Mouse (Mus musculus): Measurements from ENCODE around the gene Snx33. TPM values are rescaled to one million over a fixed set of nuclear protein-coding genes. Genes with fewer than 3 reads are reported as not detected.
A peak's percentile ranks its signal among the peaks of the same experiment; 100 is the strongest.

Gene Snx33
- polyA plus RNA-seq, 1 experiment from 2014 or later, result 5.5 TPM

- H3K4me1 ChIP-seq (ENCODE audit: control insufficient read depth in 2 of 2, insufficient read depth in 2 of 2, low read length in 2 of 2), result peaks cover 8 to 9% of the 10 kb centered on the region in 2 experiments; a peak in 3 of 4 replicates
- ATAC-seq (ENCODE audit: insufficient number of reproducible peaks, insufficient read depth, low FRiP score, low read depth), result no peak
- H3K36me3 ChIP-seq (ENCODE audit: control insufficient read depth, insufficient read depth, low read length), result peaks cover 38% of the 10 kb centered on the region
- WGBS, result 82% methylated on average over 11 of the region's 11 CpGs
- no peaks in the 10 kb centered on the region for H3K27me3 ChIP-seq (ENCODE audit: control insufficient read depth, insufficient read depth, low read length)
- no peak overlapping the region for H3K27ac ChIP-seq (replicated peaks in 1 of 2; ENCODE audit: control insufficient read depth in 1 of 2, insufficient read depth in 1 of 2, low read depth in 2 of 2, low read length in 2 of 2)
- H3K9me3 ChIP-seq (ENCODE audit: control insufficient read depth, low read length), result no peaks in the 10 kb centered on the region
- no peak overlapping the region for H3K9ac ChIP-seq (ENCODE audit: low read length)
- H3K4me2 ChIP-seq (ENCODE audit: low read length), result no peak overlapping the region
- H3K4me3 ChIP-seq (ENCODE audit: control insufficient read depth in 1 of 2, insufficient read depth in 1 of 2, low read depth in 1 of 2, low read length in 2 of 2), result no peak overlapping the region
These were observed 28.8 kb downstream of the Snx33 start for GRCm38 (mm10) chr9:56899409-56899808.

- no peak for ATAC-seq (ENCODE audit: insufficient number of reproducible peaks, insufficient read depth, low FRiP score, low read depth)
- WGBS, result 85% methylated on average over 12 of the region's 12 CpGs
- peaks cover 60% of the 10 kb centered on the region for H3K36me3 ChIP-seq (ENCODE audit: control insufficient read depth, insufficient read depth, low read length)
- no peak overlapping the region for H3K4me3 ChIP-seq (ENCODE audit: control insufficient read depth in 1 of 2, insufficient read depth in 1 of 2, low read depth in 1 of 2, low read length in 2 of 2)
- H3K9me3 ChIP-seq (ENCODE audit: control insufficient read depth, low read length), result no peaks in the 10 kb centered on the region
- H3K4me1 ChIP-seq (ENCODE audit: control insufficient read depth in 2 of 2, insufficient read depth in 2 of 2, low read length in 2 of 2), result peaks cover 18 to 21% of the 10 kb centered on the region in 2 experiments; a peak in 3 of 4 replicates
- H3K4me2 ChIP-seq (ENCODE audit: low read length), result no peak overlapping the region
- no peak overlapping the region for H3K9ac ChIP-seq (ENCODE audit: low read length)
- H3K27ac ChIP-seq (replicated peaks in 1 of 2; ENCODE audit: control insufficient read depth in 1 of 2, insufficient read depth in 1 of 2, low read depth in 2 of 2, low read length in 2 of 2), result no peak overlapping the region
- no peaks in the 10 kb centered on the region for H3K27me3 ChIP-seq (ENCODE audit: control insufficient read depth, insufficient read depth, low read length)
These were observed 31.4 kb downstream of the Snx33 start for GRCm38 (mm10) chr9:56896779-56897178.

GRCm38 (mm10) chr9:56894006-56894405, 34.2 kb downstream of the Snx33 start:
- H3K4me3 ChIP-seq (ENCODE audit: control insufficient read depth in 1 of 2, insufficient read depth in 1 of 2, low read depth in 1 of 2, low read length in 2 of 2), result no peak overlapping the region
- H3K4me2 ChIP-seq (ENCODE audit: low read length), result no peak overlapping the region
- no peak for ATAC-seq (ENCODE audit: insufficient number of reproducible peaks, insufficient read depth, low FRiP score, low read depth)
- 11% methylated on average over 3 of the region's 3 CpGs for WGBS
- H3K9me3 ChIP-seq (ENCODE audit: control insufficient read depth, low read length), result no peaks in the 10 kb centered on the region
- H3K4me1 ChIP-seq (ENCODE audit: control insufficient read depth in 2 of 2, insufficient read depth in 2 of 2, low read length in 2 of 2), result peaks cover 14 to 19% of the 10 kb centered on the region in 2 experiments; a peak in 3 of 4 replicates
- peak overlapping the region; percentile 21; the same call in 1 of the 2 replicates for H3K9ac ChIP-seq (ENCODE audit: low read length)
- H3K36me3 ChIP-seq (ENCODE audit: control insufficient read depth, insufficient read depth, low read length), result peaks cover 81% of the 10 kb centered on the region
- H3K27me3 ChIP-seq (ENCODE audit: control insufficient read depth, insufficient read depth, low read length), result no peaks in the 10 kb centered on the region
- no peak overlapping the region for H3K27ac ChIP-seq (replicated peaks in 1 of 2; ENCODE audit: control insufficient read depth in 1 of 2, insufficient read depth in 1 of 2, low read depth in 2 of 2, low read length in 2 of 2)

- 56% methylated on average over 8 of the region's 8 CpGs for WGBS
- Histone ChIP-seq H3K4me3 (ENCODE audit: control insufficient read depth in 1 of 2, insufficient read depth in 1 of 2, low read depth in 1 of 2, low read length in 2 of 2) (no peak overlapping the region), H3K27ac (replicated peaks in 1 of 2; ENCODE audit: control insufficient read depth in 1 of 2, insufficient read depth in 1 of 2, low read depth in 2 of 2, low read length in 2 of 2) (0 out of 4 replicates have a peak overlapping the region, but pooled peaks of 1 of the 2 experiments have one; percentile 10), H3K9me3 (ENCODE audit: control insufficient read depth, low read length) (no peaks in the 10 kb centered on the region), H3K4me2 (ENCODE audit: low read length) (no peak overlapping the region), H3K36me3 (ENCODE audit: control insufficient read depth, insufficient read depth, low read length) (peaks cover 84% of the 10 kb centered on the region), H3K9ac (ENCODE audit: low read length) (no peak overlapping the region; the same call in 1 of the 2 replicates), H3K27me3 (ENCODE audit: control insufficient read depth, insufficient read depth, low read length) (no peaks in the 10 kb centered on the region), H3K4me1 (ENCODE audit: control insufficient read depth in 2 of 2, insufficient read depth in 2 of 2, low read length in 2 of 2) (peaks cover 14 to 19% of the 10 kb centered on the region in 2 experiments; a peak in 3 of 4 replicates)
- no peak for ATAC-seq (ENCODE audit: insufficient number of reproducible peaks, insufficient read depth, low FRiP score, low read depth)
These were observed 34.9 kb downstream of the Snx33 start for GRCm38 (mm10) chr9:56893313-56893712.

GRCm38 (mm10) chr9:56892111-56892510, 36.1 kb downstream of the Snx33 start:
- peaks cover 88% of the 10 kb centered on the region for H3K36me3 ChIP-seq (ENCODE audit: control insufficient read depth, insufficient read depth, low read length)
- no peak for ATAC-seq (ENCODE audit: insufficient number of reproducible peaks, insufficient read depth, low FRiP score, low read depth)
- no peak overlapping the region for H3K4me3 ChIP-seq (ENCODE audit: control insufficient read depth in 1 of 2, insufficient read depth in 1 of 2, low read depth in 1 of 2, low read length in 2 of 2)
- peak overlapping the region in 1 of 2 experiments; percentile 39; a peak in 1 of 4 replicates for H3K27ac ChIP-seq (replicated peaks in 1 of 2; ENCODE audit: control insufficient read depth in 1 of 2, insufficient read depth in 1 of 2, low read depth in 2 of 2, low read length in 2 of 2)
- no peak overlapping the region for H3K4me2 ChIP-seq (ENCODE audit: low read length)
- H3K27me3 ChIP-seq (ENCODE audit: control insufficient read depth, insufficient read depth, low read length), result no peaks in the 10 kb centered on the region
- H3K9ac ChIP-seq (ENCODE audit: low read length), result no peak overlapping the region
- H3K4me1 ChIP-seq (ENCODE audit: control insufficient read depth in 2 of 2, insufficient read depth in 2 of 2, low read length in 2 of 2), result peaks cover 14 to 19% of the 10 kb centered on the region in 2 experiments; a peak in 3 of 4 replicates
- no peaks in the 10 kb centered on the region for H3K9me3 ChIP-seq (ENCODE audit: control insufficient read depth, low read length)
- WGBS, result 89% methylated on average over 10 of the region's 10 CpGs

- Histone ChIP-seq H3K4me1 (ENCODE audit: control insufficient read depth in 2 of 2, insufficient read depth in 2 of 2, low read length in 2 of 2) (peaks cover 14 to 19% of the 10 kb centered on the region in 2 experiments; a peak in 3 of 4 replicates), H3K36me3 (ENCODE audit: control insufficient read depth, insufficient read depth, low read length) (peaks cover 88% of the 10 kb centered on the region), H3K9ac (ENCODE audit: low read length) (peak overlapping the region; percentile 57), H3K4me3 (ENCODE audit: control insufficient read depth in 1 of 2, insufficient read depth in 1 of 2, low read depth in 1 of 2, low read length in 2 of 2) (no peak overlapping the region), H3K4me2 (ENCODE audit: low read length) (peak overlapping the region; percentile 20; the same call in 1 of the 2 replicates), H3K27ac (replicated peaks in 1 of 2; ENCODE audit: control insufficient read depth in 1 of 2, insufficient read depth in 1 of 2, low read depth in 2 of 2, low read length in 2 of 2) (peak overlapping the region in 1 of 2 experiments; percentile 39; a peak in 1 of 4 replicates), H3K9me3 (ENCODE audit: control insufficient read depth, low read length) (no peaks in the 10 kb centered on the region), H3K27me3 (ENCODE audit: control insufficient read depth, insufficient read depth, low read length) (no peaks in the 10 kb centered on the region)
- 36% methylated on average over 12 of the region's 12 CpGs for WGBS
- ATAC-seq (ENCODE audit: insufficient number of reproducible peaks, insufficient read depth, low FRiP score, low read depth), result 0 out of 2 replicates have a peak, but pooled peaks have one; percentile 5
These were observed 36.6 kb downstream of the Snx33 start for GRCm38 (mm10) chr9:56891517-56892011.

DNA sequence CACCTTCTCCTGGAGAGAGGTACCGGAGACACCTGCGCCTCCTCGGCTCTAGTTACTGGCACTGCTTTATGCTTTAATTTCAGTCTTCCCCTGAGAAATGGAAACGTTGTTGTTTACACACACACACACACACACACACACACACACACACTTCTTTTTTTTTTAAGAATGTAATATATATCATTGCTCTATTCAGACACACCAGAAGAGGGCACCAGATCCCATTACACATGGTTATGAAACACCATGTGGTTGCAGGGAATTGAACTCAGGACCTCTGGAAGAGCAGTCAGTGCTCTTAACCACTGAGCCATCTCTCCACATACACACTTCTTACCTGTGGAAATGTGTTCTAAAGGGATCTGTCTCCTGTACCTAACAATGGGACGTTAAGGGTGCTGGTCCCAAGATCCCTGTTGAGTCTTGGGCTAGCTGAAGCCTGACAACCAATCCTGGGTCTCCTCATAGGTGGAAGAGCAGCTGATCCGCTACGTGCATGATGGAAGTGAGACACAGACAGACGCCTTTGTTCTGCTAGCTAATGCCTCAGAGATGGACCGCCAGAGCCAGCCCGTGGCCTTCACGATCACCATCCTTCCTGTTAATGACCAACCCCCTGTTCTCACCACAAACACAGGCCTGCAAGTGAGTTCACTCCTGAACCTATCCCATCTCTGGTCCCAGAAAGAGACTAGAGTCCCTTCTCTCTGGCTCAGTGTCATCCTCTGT, 37.5 kb downstream of the Snx33 start:
- Histone ChIP-seq H3K4me2 (ENCODE audit: low read length) (no peak overlapping the region), H3K36me3 (ENCODE audit: control insufficient read depth, insufficient read depth, low read length) (peaks cover 89% of the 10 kb centered on the region), H3K27ac (replicated peaks in 1 of 2; ENCODE audit: control insufficient read depth in 1 of 2, insufficient read depth in 1 of 2, low read depth in 2 of 2, low read length in 2 of 2) (peak overlapping the region in 1 of 2 experiments; percentile 39; a peak in 1 of 4 replicates), H3K4me3 (ENCODE audit: control insufficient read depth in 1 of 2, insufficient read depth in 1 of 2, low read depth in 1 of 2, low read length in 2 of 2) (no peak overlapping the region), H3K9ac (ENCODE audit: low read length) (no peak overlapping the region), H3K27me3 (ENCODE audit: control insufficient read depth, insufficient read depth, low read length) (no peaks in the 10 kb centered on the region), H3K4me1 (ENCODE audit: control insufficient read depth in 2 of 2, insufficient read depth in 2 of 2, low read length in 2 of 2) (peaks cover 14 to 19% of the 10 kb centered on the region in 2 experiments; a peak in 3 of 4 replicates), H3K9me3 (ENCODE audit: control insufficient read depth, low read length) (no peaks in the 10 kb centered on the region)
- no peak for ATAC-seq (ENCODE audit: insufficient number of reproducible peaks, insufficient read depth, low FRiP score, low read depth)
- WGBS, result 73% methylated on average over 11 of the region's 11 CpGs
